Mouse (Mus musculus) forebrain, embryonic 15.5 days (tissue): ENCODE data around the gene Rtl1. TPM values are rescaled to one million over a fixed set of nuclear protein-coding genes. Genes with fewer than 3 reads are reported as not detected.

Experiments used
- ATAC-seq: fragments of 200-750 bp; cut with Nextera tagmentation; replicated peaks from 2 replicates; pipeline ENCODE4 v1.8.0; 2017; ENCODE audit warnings: mild to moderate bottlenecking, moderate TSS enrichment, moderate library complexity
- H3K27ac ChIP-seq: fragments of 300-500 bp; sonication (generic); replicated peaks from 2 replicates; pipeline ENCODE4 v1.5.1; 2015; ENCODE audit warnings: mild to moderate bottlenecking, inconsistent platforms
- H3K27me3 ChIP-seq: fragments of 300-500 bp; sonication (generic); 2 replicates; pipeline ENCODE4 v1.6.1; 2015; ENCODE audit warnings: inconsistent platforms
- H3K36me3 ChIP-seq: fragments of 300-500 bp; sonication (generic); 2 replicates; pipeline ENCODE4 v1.6.1; 2015; ENCODE audit warnings: mild to moderate bottlenecking, inconsistent platforms
- H3K4me1 ChIP-seq: fragments of 300-500 bp; sonication (generic); 2 replicates; pipeline ENCODE4 v1.6.1; 2015; ENCODE audit warnings: inconsistent platforms
- H3K4me2 ChIP-seq: fragments of 300-500 bp; sonication (generic); replicated peaks from 2 replicates; pipeline ENCODE4 v1.6.1; 2015; ENCODE audit warnings: mild to moderate bottlenecking, inconsistent platforms
- H3K4me3 ChIP-seq: fragments of 300-500 bp; sonication (generic); 2 replicates; pipeline ENCODE4 v1.5.1; 2015; ENCODE audit warnings: mild to moderate bottlenecking, inconsistent platforms
- H3K9ac ChIP-seq: fragments of 300-500 bp; sonication (generic); replicated peaks from 2 replicates; pipeline ENCODE4 v1.6.1; 2015; ENCODE audit warnings: mild to moderate bottlenecking, inconsistent platforms
- H3K9me3 ChIP-seq: fragments of 300-500 bp; sonication (generic); 2 replicates; pipeline ENCODE4 v1.6.1; 2016; ENCODE audit warnings: inconsistent platforms
- WGBS: fragments of 180-500 bp; shearing (Covaris S2); methylation state at CpG from one replicate; pipeline ENCODE4 v1.1.7; 2015; ENCODE audit warnings: mixed read lengths; 5-methylcytosine and 5-hydroxymethylcytosine counted together
- microRNA counts: library from miRNA; unstranded; fragments of <30 nt; microRNA quantifications from one replicate; lab custom pipeline; 2016
- microRNA-seq: library from miRNA; unstranded; fragments of <30 nt; microRNA quantifications from one replicate; pipeline ENCODE4, GENCODE M21; 2016
- polyA plus RNA-seq: library from polyadenylated mRNA; unstranded; fragments of >200 nt; fragmentation: Nextera tagmentation; extraction: Ambion mirVana; gene quantifications from 2 replicates; pipeline ENCODE4 v1.2.1, GENCODE M21; 2015

Gene Rtl1
- polyA plus RNA-seq, 1 experiment from 2014 or later, result 1.1 TPM

- Histone ChIP-seq H3K4me2 (peak overlapping the region; percentile 44; the same call in 1 of the 2 replicates), H3K9me3 (peaks cover 17% of the 10 kb centered on the region; the same call in 1 of the 2 replicates), H3K9ac (peak overlapping the region; percentile 70; the same call in 1 of the 2 replicates), H3K4me1 (peaks cover 21% of the 10 kb centered on the region), H3K27me3 (no peaks in the 10 kb centered on the region), H3K36me3 (peaks cover 6% of the 10 kb centered on the region; the same call in 1 of the 2 replicates), H3K4me3 (peak overlapping the region; percentile 52), H3K27ac (no peak overlapping the region)
- ATAC-seq, result peak; percentile 47
- 50% methylated on average over 17 of the region's 17 CpGs for WGBS
Observed at GRCm38 (mm10) chr12:109542635-109543249, 57.4 kb downstream of the Rtl1 start.

GRCm38 (mm10) chr12:109542011-109542410, 58.1 kb downstream of the Rtl1 start:
- Histone ChIP-seq H3K9me3 (peaks cover 19% of the 10 kb centered on the region; the same call in 1 of the 2 replicates), H3K4me1 (peaks cover 17% of the 10 kb centered on the region), H3K4me3 (peak overlapping the region; percentile 52), H3K9ac (peak overlapping the region; percentile 70), H3K27me3 (no peaks in the 10 kb centered on the region), H3K4me2 (peak overlapping the region; percentile 44), H3K27ac (peak overlapping the region; percentile 73), H3K36me3 (peaks cover 5% of the 10 kb centered on the region; the same call in 1 of the 2 replicates)
- ATAC-seq, result no peak
- WGBS, result 53% methylated on average over 14 of the region's 14 CpGs

DNA sequence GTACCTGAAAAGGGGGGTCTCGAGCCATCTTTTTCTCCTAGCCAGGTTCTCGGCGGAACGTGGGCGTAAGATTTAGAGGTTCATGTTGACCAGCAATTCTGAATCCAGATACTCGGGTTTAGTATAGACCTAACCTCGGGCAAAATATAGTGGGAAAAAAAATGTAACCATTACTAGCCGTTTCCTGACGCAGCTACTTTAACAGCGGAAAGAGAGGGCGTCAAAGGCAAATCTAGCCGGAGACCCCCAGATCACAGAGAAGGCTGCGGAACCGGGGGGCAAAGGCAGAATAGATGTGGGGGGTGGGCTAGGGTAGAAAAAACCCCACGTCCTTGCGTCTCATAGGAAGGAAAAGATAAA, 58.6 kb downstream of the Rtl1 start:
- peak overlapping the region; percentile 73 for H3K27ac ChIP-seq
- no peak for ATAC-seq
- H3K4me2 ChIP-seq, result peak overlapping the region; percentile 44
- H3K4me1 ChIP-seq, result peaks cover 15% of the 10 kb centered on the region
- H3K9me3 ChIP-seq, result peaks cover 19% of the 10 kb centered on the region; the same call in 1 of the 2 replicates
- H3K27me3 ChIP-seq, result no peaks in the 10 kb centered on the region
- peak overlapping the region; percentile 52 for H3K4me3 ChIP-seq
- 47% methylated on average over 16 of the region's 16 CpGs for WGBS
- H3K36me3 ChIP-seq, result peaks cover 5% of the 10 kb centered on the region; the same call in 1 of the 2 replicates
- H3K9ac ChIP-seq, result peak overlapping the region; percentile 70

GRCm38 (mm10) chr12:109540739-109541539, 59.2 kb downstream of the Rtl1 start:
- Histone ChIP-seq H3K9ac (peak overlapping the region; percentile 70), H3K4me1 (peaks cover 9% of the 10 kb centered on the region), H3K9me3 (peaks cover 19% of the 10 kb centered on the region; the same call in 1 of the 2 replicates), H3K36me3 (peaks cover 5% of the 10 kb centered on the region; the same call in 1 of the 2 replicates), H3K4me2 (peak overlapping the region; percentile 44), H3K4me3 (peak overlapping the region; percentile 52), H3K27ac (peak overlapping the region; percentile 79), H3K27me3 (no peaks in the 10 kb centered on the region)
- ATAC-seq, result peak; percentile 64
- WGBS, result 52% methylated on average over 30 of the region's 30 CpGs

GRCm38 (mm10) chr12:109539950-109540349, 60.2 kb downstream of the Rtl1 start:
- Histone ChIP-seq H3K4me1 (0 out of 2 replicates have a peak, but pooled peaks cover 1% of the 10 kb centered on the region), H3K27ac (peak overlapping the region; percentile 79)

More at GRCm38 (mm10) chr12:109539950-109540349, 60.2 kb downstream of the Rtl1 start:
- Histone ChIP-seq H3K36me3 (peaks cover 4% of the 10 kb centered on the region; the same call in 1 of the 2 replicates), H3K27me3 (no peaks in the 10 kb centered on the region), H3K4me2 (peak overlapping the region; percentile 44), H3K9me3 (peaks cover 19% of the 10 kb centered on the region; the same call in 1 of the 2 replicates), H3K4me3 (peak overlapping the region; percentile 52), H3K9ac (peak overlapping the region; percentile 49)
- WGBS, result 53% methylated on average over 13 of the region's 13 CpGs
- no peak for ATAC-seq

MicroRNAs within 50 kb of the gene (microRNA counts, 519-probe panel; counts per million panel counts)
- 1,774 counts per million, percentile 14 among the panel's probes with 10 or more counts for microRNA mmu-miR-1188 (lab: Ali Mortazavi, UCI)
- microRNA mmu-miR-127 (lab: Ali Mortazavi, UCI), result 3,063 counts per million, percentile 74 among the panel's probes with 10 or more counts
- 3,804 counts per million, percentile 90 among the panel's probes with 10 or more counts for microRNA mmu-miR-136 (lab: Ali Mortazavi, UCI)
- microRNA mmu-miR-1906 (lab: Ali Mortazavi, UCI), result 2,384 counts per million, percentile 48 among the panel's probes with 10 or more counts
- 2,114 counts per million, percentile 32 among the panel's probes with 10 or more counts for microRNA mmu-miR-337-3p (lab: Ali Mortazavi, UCI)
- 2,217 counts per million, percentile 38 among the panel's probes with 10 or more counts for microRNA mmu-miR-337-5p (lab: Ali Mortazavi, UCI)
- microRNA mmu-miR-341 (lab: Ali Mortazavi, UCI), result not detected
- 2,661 counts per million, percentile 61 among the panel's probes with 10 or more counts for microRNA mmu-miR-370 (lab: Ali Mortazavi, UCI)
- 3,132 counts per million, percentile 75 among the panel's probes with 10 or more counts for microRNA mmu-miR-431 (lab: Ali Mortazavi, UCI)
- 1,116 counts per million, percentile 5 among the panel's probes with 10 or more counts for microRNA mmu-miR-432 (lab: Ali Mortazavi, UCI)
- 3,423 counts per million, percentile 82 among the panel's probes with 10 or more counts for microRNA mmu-miR-433 (lab: Ali Mortazavi, UCI)
- microRNA mmu-miR-434-3p (lab: Ali Mortazavi, UCI), result 3,687 counts per million, percentile 89 among the panel's probes with 10 or more counts
- 2,779 counts per million, percentile 64 among the panel's probes with 10 or more counts for microRNA mmu-miR-434-5p (lab: Ali Mortazavi, UCI)
- 2,585 counts per million, percentile 58 among the panel's probes with 10 or more counts for microRNA mmu-miR-493 (lab: Ali Mortazavi, UCI)
- microRNA mmu-miR-540-3p (lab: Ali Mortazavi, UCI), result not detected
- microRNA mmu-miR-540-5p (lab: Ali Mortazavi, UCI), result not detected
- microRNA mmu-miR-665 (lab: Ali Mortazavi, UCI), result 1,386 counts per million, percentile 8 among the panel's probes with 10 or more counts
- not detected for microRNA mmu-miR-673-3p (lab: Ali Mortazavi, UCI)
- not detected for microRNA mmu-miR-673-5p (lab: Ali Mortazavi, UCI)
- 2,460 counts per million, percentile 51 among the panel's probes with 10 or more counts for microRNA mmu-miR-770-3p (lab: Ali Mortazavi, UCI)
- 1,774 counts per million, percentile 14 among the panel's probes with 10 or more counts for microRNA mmu-miR-770-5p (lab: Ali Mortazavi, UCI)

Small RNAs within 50 kb of the gene (microRNA-seq; reads per million reads assigned to microRNA genes)
- gene Gm23912 (not detected), gene Mir1188 (3.5 reads per million, percentile 10 among the genes with 10 or more reads in this experiment), gene Mir127 (5,505 reads per million, percentile 92 among the genes with 10 or more reads in this experiment), gene Mir136 (not detected), gene Mir1906-1 (not detected), gene Mir3070a (0.88 reads per million), gene Mir3070b (not detected), gene Mir3071 (not detected), gene Mir337 (not detected), gene Mir341 (322 reads per million, percentile 68 among the genes with 10 or more reads in this experiment), gene Mir3544 (not detected), gene Mir370 (463 reads per million, percentile 72 among the genes with 10 or more reads in this experiment), gene Mir431 (1,626 reads per million, percentile 83 among the genes with 10 or more reads in this experiment), gene Mir432 (not detected), gene Mir433 (820 reads per million, percentile 78 among the genes with 10 or more reads in this experiment), gene Mir434 (1,311 reads per million, percentile 81 among the genes with 10 or more reads in this experiment), gene Mir493 (29.7 reads per million, percentile 37 among the genes with 10 or more reads in this experiment), gene Mir540 (229 reads per million, percentile 64 among the genes with 10 or more reads in this experiment), gene Mir665 (185 reads per million, percentile 62 among the genes with 10 or more reads in this experiment), gene Mir673 (62.8 reads per million, percentile 47 among the genes with 10 or more reads in this experiment), gene Mir770 (394 reads per million, percentile 70 among the genes with 10 or more reads in this experiment)

Other genes with a start within 250 kb of the Rtl1 start
- gene Dlk1, start 147.5 kb downstream of the Rtl1 start, polyA plus RNA-seq, result 29.7 and 48.5 TPM in 2 replicates